Mouse (Mus musculus) liver, embryonic 14.5 days (tissue): ENCODE measurements around the gene Selenof.

Experiments used
- CTCF ChIP-seq: IDR thresholded peaks from 2 replicates; pipeline ENCODE4 v1.5.1; 2016; ENCODE audit warnings: antibody characterized with exemption, low read depth, control low read depth
- EP300 ChIP-seq: IDR thresholded peaks from 2 replicates; pipeline ENCODE4 v1.6.1; 2016; ENCODE audit warnings: antibody characterized with exemption, low read depth

- TF ChIP-seq CTCF: no peak
- TF ChIP-seq EP300: no peak
These were observed 12.2 kb downstream of the Selenof start for GRCm38 (mm10) chr3:144582306-144582705.
